Mouse (Mus musculus) c-Kit-negative CD71-positive TER-119-positive erythroid progenitor cells, embryonic 14.5 days (primary cell): ENCODE measurements around the gene Ttc4.

Experiments
- DNase-seq: peaks from one replicate; pipeline ENCODE4 v3.0.0-alpha.2; 2013; ENCODE audit warnings: low read depth, low spot score

Ttc4 gene

DNA sequence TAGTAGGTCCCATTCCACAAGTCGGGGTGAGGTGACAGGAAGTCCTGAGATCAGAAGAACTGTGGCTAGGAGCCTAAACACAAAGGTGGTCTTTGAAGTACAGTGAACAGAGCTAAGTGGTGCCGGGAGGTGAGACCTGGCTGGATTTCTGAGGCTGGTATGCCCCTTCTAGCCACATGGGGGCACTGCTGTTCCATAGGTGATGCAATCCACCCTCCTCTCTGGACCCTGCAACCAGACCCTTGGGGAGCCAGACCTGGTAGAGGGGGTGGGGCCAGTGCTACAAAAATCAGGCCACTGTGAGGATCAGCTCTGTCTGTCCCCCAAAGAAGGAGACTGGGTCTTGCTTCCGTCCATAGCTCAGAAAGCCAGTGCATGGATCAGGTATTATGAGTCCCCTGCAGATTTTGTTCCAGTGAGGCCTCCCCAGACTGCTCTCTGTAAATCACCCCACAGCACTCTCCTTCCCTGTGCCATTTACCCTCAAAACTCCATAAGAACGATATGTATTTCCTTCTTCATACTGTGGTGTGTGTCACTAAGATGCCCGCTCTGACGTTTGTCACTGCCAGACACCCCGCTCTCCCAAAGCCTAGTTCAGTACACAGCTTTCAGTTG lies 64.5 kb downstream of the Ttc4 start:
- peak; percentile 71 for DNase-seq

DNA sequence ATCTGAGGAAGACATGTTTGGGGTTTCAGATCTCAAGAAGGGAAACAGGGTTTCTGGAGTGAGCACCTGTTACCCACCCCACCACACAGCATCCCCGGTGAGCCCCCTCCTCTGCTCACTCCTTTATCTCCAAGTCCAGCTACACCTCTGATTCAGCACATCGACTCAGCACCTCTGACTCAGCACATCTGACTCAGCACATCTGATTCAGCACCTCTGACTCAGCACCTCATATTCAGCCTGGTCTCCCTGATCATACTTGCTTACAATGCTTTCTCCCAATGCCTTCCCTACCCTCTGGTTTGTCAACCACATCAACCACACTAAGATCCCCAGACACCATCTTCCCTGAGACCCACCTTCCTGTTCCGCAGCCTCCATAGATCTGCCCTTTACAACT lies 65.2 kb downstream of the Ttc4 start:
- DNase-seq, result peak; percentile 85

DNA sequence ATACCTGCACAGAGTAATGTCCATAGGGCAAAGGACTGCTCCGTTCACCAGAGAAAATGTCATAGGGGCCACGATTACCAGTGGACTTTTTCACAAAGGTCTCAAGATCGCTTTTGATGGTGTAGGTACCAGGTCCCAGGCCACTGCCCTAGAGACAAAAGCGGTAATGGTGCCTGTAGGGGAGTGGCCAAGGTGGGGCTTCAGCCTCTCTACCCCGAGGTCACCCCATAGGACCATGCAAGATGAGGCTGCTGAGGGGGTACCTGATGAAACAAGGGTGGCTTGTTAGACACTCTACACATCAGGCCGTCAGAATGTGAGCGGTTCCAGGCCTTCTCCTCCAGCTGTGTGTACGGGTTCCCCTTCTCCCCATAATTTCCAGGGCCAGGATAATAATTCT lies 65.6 kb downstream of the Ttc4 start:
- DNase-seq, result no peak
